Mouse (Mus musculus) brain, embryonic 14.5 days (tissue): Measurements from ENCODE around the gene Ncor1.

Experiments used
- CTCF ChIP-seq: fragments of 200-500 bp; IDR thresholded peaks from 2 replicates; pipeline ENCODE4 v1.5.1; 2012; ENCODE audit warnings: inconsistent platforms, mild to moderate bottlenecking, moderate library complexity, borderline replicate concordance; ENCODE audit not compliant: insufficient read depth, insufficient read length; ENCODE audit errors: extremely low read depth
- POLR2A ChIP-seq: fragments of 200-500 bp; IDR thresholded peaks from 2 replicates; pipeline ENCODE4 v1.6.1; 2012; ENCODE audit warnings: mild to moderate bottlenecking, inconsistent platforms, borderline replicate concordance; ENCODE audit not compliant: poor library complexity, insufficient read depth, insufficient read length, severe bottlenecking; ENCODE audit errors: extremely low read depth

DNA sequence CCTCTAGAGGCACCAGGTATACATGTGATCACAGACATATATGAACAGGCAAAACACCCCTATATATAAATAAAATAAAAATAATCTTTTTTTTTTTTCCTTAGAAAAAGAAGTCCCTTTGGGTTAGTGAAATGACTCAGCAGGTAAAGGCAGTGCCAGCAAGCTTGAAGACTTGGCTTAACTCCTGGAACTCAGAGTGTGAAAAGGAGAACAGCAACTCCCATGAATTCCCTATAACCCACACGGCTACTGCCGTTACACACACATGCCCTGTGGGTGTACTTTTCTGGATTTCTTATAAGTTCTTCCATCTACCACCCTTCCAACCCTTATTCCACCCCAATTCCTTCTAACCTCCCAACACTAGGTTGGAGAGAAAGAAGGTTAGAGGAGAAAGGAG, 152.5 kb downstream of the Ncor1 start:
- TF ChIP-seq CTCF (no peak), POLR2A (no peak)
